ENCODE assay signal across 24 mouse cellular contexts in genomic region chr9:37563805-37564204, GRCm38 (mm10). TPM values are rescaled to one million over a fixed set of nuclear protein-coding genes. Genes with fewer than 3 reads are reported as not detected.
A peak's percentile ranks its signal among the peaks of the same experiment; 100 is the strongest.
DNase-seq lines count a peak whose midpoint lies in the region; ATAC-seq and TF ChIP-seq lines count a peak whose summit lies in the region.
"Had no signal": no experiment of that assay in that cellular context is flagged by ENCODE, and none has a peak within 500 bp of the region (broad histone marks: within the 10 kb centered on the region; RNA-seq: fewer than 3 reads in every experiment).

No protein-coding gene starts in this region.

- no peak overlapping the region for H3K4me3 ChIP-seq in liver, embryonic 11.5 days (ENCODE audit: low read depth, low read length)
- H3K4me3 ChIP-seq in liver, embryonic 12.5 days = no peak overlapping the region
- no peak overlapping the region for H3K4me3 ChIP-seq in G1E (ENCODE audit: low read depth, low read length)
- H3K4me3 ChIP-seq in liver, embryonic 14.5 days (ENCODE audit: insufficient read depth in 1 of 2, low read depth in 2 of 2, low read length in 2 of 2) = no peak overlapping the region
- no peak overlapping the region for H3K4me3 ChIP-seq in liver, postnatal 0 days (ENCODE audit: low read depth, low read length)
- H3K4me3 ChIP-seq: embryonic facial prominence, embryonic 10.5 days; embryonic facial prominence, embryonic 12.5 days; forebrain, embryonic 13.5 days; forebrain, embryonic 15.5 days had no signal

- no peak for ATAC-seq in liver, embryonic 11.5 days (replicated peaks; ENCODE audit: low FRiP score)
- no peak; the same call in 1 of the 2 replicates for ATAC-seq in liver, embryonic 12.5 days
- peak; percentile 55 for ATAC-seq in G1E (ENCODE audit: extremely low read depth, insufficient number of reproducible peaks, low FRiP score, poor library complexity, severe bottlenecking)
- peak; percentile 36; the same call in 1 of the 2 replicates for ATAC-seq in liver, embryonic 14.5 days (ENCODE audit: insufficient read depth)
- ATAC-seq in liver, postnatal 0 days = no peak
- ATAC-seq: CD4-positive, CD25-positive, alpha-beta regulatory T cell, adult 4 months; forebrain, embryonic 13.5 days; forebrain, embryonic 15.5 days; forebrain, postnatal 0 days; Patski had no signal

- 0 out of 2 replicates have a peak overlapping the region, but pooled peaks have one; percentile 19 for H3K27ac ChIP-seq in liver, embryonic 11.5 days (ENCODE audit: low read depth, low read length)
- H3K27ac ChIP-seq in liver, embryonic 12.5 days = no peak overlapping the region
- no peak overlapping the region for H3K27ac ChIP-seq in liver, embryonic 14.5 days
- no peak overlapping the region for H3K27ac ChIP-seq in liver, postnatal 0 days (ENCODE audit: low read depth)
- H3K27ac ChIP-seq: embryonic facial prominence, embryonic 10.5 days; embryonic facial prominence, embryonic 12.5 days; forebrain, embryonic 13.5 days; forebrain, embryonic 15.5 days had no signal

- 8% methylated on average over 1 of the region's 1 CpGs for WGBS in liver, embryonic 11.5 days
- 0% methylated on average over 1 of the region's 1 CpGs for WGBS in liver, embryonic 12.5 days (ENCODE audit: insufficient replicate concordance)
- 9% methylated on average over 1 of the region's 1 CpGs for WGBS in liver, embryonic 14.5 days (ENCODE audit: insufficient replicate concordance)
- WGBS in liver, postnatal 0 days (ENCODE audit: insufficient replicate concordance) = 41% methylated on average over 1 of the region's 1 CpGs

- no peak for DNase-seq in liver, embryonic 11.5 days (ENCODE audit: low spot score)
- DNase-seq in G1E (ENCODE audit: low spot score) = no peak
- no peak for DNase-seq in liver, embryonic 14.5 days (ENCODE audit: low read depth in 3 of 3, low spot score in 3 of 3)
- DNase-seq in liver, postnatal 0 days = no peak
- DNase-seq in left cerebral cortex, adult 9 months (ENCODE audit: low spot score in 2 of 2) = no peak
- no peak for DNase-seq in T-cell, adult 2 months (ENCODE audit: low spot score)
- DNase-seq: adrenal gland, adult 2 months; adrenal gland, postnatal 10 days; adrenal gland, postnatal 25 days; B cell, adult 2 months; cerebellum, adult 11-12 months; cerebellum, adult 2 months; cerebellum, adult 9-10 months; cerebellum, postnatal 10 days; cerebellum, postnatal 25 days; forebrain, postnatal 0 days had no signal

- H3K9me3 ChIP-seq in liver, embryonic 11.5 days (ENCODE audit: control insufficient read depth, low read length) = no peaks in the 10 kb centered on the region
- H3K9me3 ChIP-seq in liver, embryonic 12.5 days (replicated peaks) = no peaks in the 10 kb centered on the region
- no peaks in the 10 kb centered on the region for H3K9me3 ChIP-seq in G1E (replicated peaks)
- H3K9me3 ChIP-seq in liver, embryonic 14.5 days (ENCODE audit: control insufficient read depth, low read length) = no peaks in the 10 kb centered on the region
- H3K9me3 ChIP-seq in liver, postnatal 0 days (ENCODE audit: low read length) = no peaks in the 10 kb centered on the region
- H3K9me3 ChIP-seq: embryonic facial prominence, embryonic 10.5 days; embryonic facial prominence, embryonic 12.5 days; forebrain, embryonic 13.5 days; forebrain, embryonic 15.5 days had no signal

- H3K9ac ChIP-seq in liver, embryonic 11.5 days (ENCODE audit: low read depth, low read length) = no peak overlapping the region
- no peak overlapping the region for H3K9ac ChIP-seq in liver, embryonic 12.5 days
- H3K9ac ChIP-seq in liver, embryonic 14.5 days (replicated peaks) = no peak overlapping the region
- H3K9ac ChIP-seq in liver, postnatal 0 days (replicated peaks) = no peak overlapping the region
- H3K9ac ChIP-seq: embryonic facial prominence, embryonic 12.5 days; forebrain, embryonic 13.5 days; forebrain, embryonic 15.5 days; forebrain, postnatal 0 days had no signal

- H3K36me3 ChIP-seq in liver, embryonic 11.5 days (ENCODE audit: control insufficient read depth, insufficient read depth, low read length) = no peaks in the 10 kb centered on the region
- H3K36me3 ChIP-seq in liver, embryonic 12.5 days = no peaks in the 10 kb centered on the region
- H3K36me3 ChIP-seq in G1E (replicated peaks) = no peaks in the 10 kb centered on the region
- H3K36me3 ChIP-seq in liver, embryonic 14.5 days (replicated peaks; ENCODE audit: control insufficient read depth, insufficient read depth, low read depth) = no peaks in the 10 kb centered on the region
- H3K36me3 ChIP-seq in liver, postnatal 0 days (replicated peaks; ENCODE audit: insufficient read depth, low read length) = no peaks in the 10 kb centered on the region
- H3K36me3 ChIP-seq: embryonic facial prominence, embryonic 10.5 days; embryonic facial prominence, embryonic 12.5 days; forebrain, embryonic 15.5 days had no signal

- no peaks in the 10 kb centered on the region for H3K27me3 ChIP-seq in liver, embryonic 11.5 days (replicated peaks; ENCODE audit: control insufficient read depth, insufficient read depth, low read length)
- no peaks in the 10 kb centered on the region; the same call in 1 of the 2 replicates for H3K27me3 ChIP-seq in liver, embryonic 12.5 days (replicated peaks)
- no peaks in the 10 kb centered on the region for H3K27me3 ChIP-seq in G1E (ENCODE audit: insufficient read depth, low read length)
- H3K27me3 ChIP-seq in liver, embryonic 14.5 days (ENCODE audit: control insufficient read depth, insufficient read depth, low read length) = no peaks in the 10 kb centered on the region
- no peaks in the 10 kb centered on the region for H3K27me3 ChIP-seq in liver, postnatal 0 days (ENCODE audit: insufficient read depth, low read length)
- H3K27me3 ChIP-seq: CH12.LX; embryonic facial prominence, embryonic 12.5 days; forebrain, embryonic 13.5 days; forebrain, embryonic 15.5 days had no signal

- no peak for TF ChIP-seq CTCF in G1E (IDR thresholded peaks at IDR 0.05; ENCODE audit: low read depth, low read length)
- TF ChIP-seq CTCF in liver, embryonic 14.5 days (IDR thresholded peaks at IDR 0.05; ENCODE audit: low read depth) = no peak
- TF ChIP-seq CTCF in liver, postnatal 0 days (IDR thresholded peaks at IDR 0.05; ENCODE audit: low read depth) = no peak

- peaks cover 31% of the 10 kb centered on the region for H3K4me1 ChIP-seq in liver, embryonic 11.5 days (replicated peaks; ENCODE audit: control insufficient read depth, insufficient read depth, low read length)
- H3K4me1 ChIP-seq in liver, embryonic 12.5 days = peaks cover 58% of the 10 kb centered on the region
- peaks cover 78% of the 10 kb centered on the region for H3K4me1 ChIP-seq in G1E (ENCODE audit: insufficient read depth, low read depth, low read length)
- H3K4me1 ChIP-seq in liver, embryonic 14.5 days (replicated peaks; ENCODE audit: control insufficient read depth in 2 of 2, insufficient read depth in 2 of 2, low read length in 1 of 2) = peaks cover 27 to 42% of the 10 kb centered on the region in 2 experiments
- H3K4me1 ChIP-seq in liver, postnatal 0 days (ENCODE audit: insufficient read depth) = peaks cover 16% of the 10 kb centered on the region

- peak; percentile 69 for TF ChIP-seq EP300 in liver, embryonic 14.5 days (IDR thresholded peaks at IDR 0.05; ENCODE audit: low read depth)
- peak; percentile 77 for TF ChIP-seq EP300 in liver, postnatal 0 days (IDR thresholded peaks at IDR 0.05; ENCODE audit: low read depth)

- H3K4me2 ChIP-seq in liver, embryonic 11.5 days = peak overlapping the region; percentile 5; the same call in 1 of the 2 replicates
- no peak overlapping the region for H3K4me2 ChIP-seq in liver, embryonic 12.5 days
- H3K4me2 ChIP-seq in liver, embryonic 14.5 days (ENCODE audit: low read depth) = peak overlapping the region; percentile 20; the same call in 1 of the 2 replicates
- H3K4me2 ChIP-seq in liver, postnatal 0 days (ENCODE audit: low read depth, low read length) = no peak overlapping the region
- H3K4me2 ChIP-seq: embryonic facial prominence, embryonic 12.5 days; forebrain, embryonic 13.5 days; forebrain, embryonic 15.5 days had no signal

RNA-seq across cellular contexts. Expression of gene Siae, which starts 8.3 kb away (rescaled TPM):
- 8.0 and 8.6 TPM in 2 replicates for polyA plus RNA-seq in liver, embryonic 11.5 days (2014; fragmentation: Nextera tagmentation; extraction: Ambion mirVana)
- polyA plus RNA-seq in liver, embryonic 12.5 days (2016; fragmentation: Nextera tagmentation; extraction: Ambion mirVana) = 5.6 and 5.7 TPM in 2 replicates
- total RNA-seq in G1E (2014; fragmentation: Nextera tagmentation) = 98.8 and 107 TPM in 2 replicates
- 41.7 and 44.5 TPM in 2 replicates for total RNA-seq in G1E (2017)
- 1.3 and 1.9 TPM in 2 replicates for polyA plus RNA-seq in G1E (2012)
- 2.2 TPM in 2 replicates for polyA plus RNA-seq in liver, embryonic 14.5 days (2012; rRNA removed)
- 5.7 and 6.0 TPM in 2 replicates for polyA plus RNA-seq in liver, embryonic 14.5 days (2014; fragmentation: Nextera tagmentation; extraction: Ambion mirVana)
- 5.1 and 5.2 TPM in 2 replicates for polyA plus RNA-seq in liver, postnatal 0 days (2015; fragmentation: Nextera tagmentation; extraction: Ambion mirVana)

RNA-seq across cellular contexts. Expression of gene Nrgn, which starts 11.1 kb away (rescaled TPM):
- 20.8 and 23.6 TPM in 2 replicates for polyA plus RNA-seq in liver, embryonic 11.5 days (2014; fragmentation: Nextera tagmentation; extraction: Ambion mirVana)
- 20.6 and 23.4 TPM in 2 replicates for polyA plus RNA-seq in liver, embryonic 12.5 days (2016; fragmentation: Nextera tagmentation; extraction: Ambion mirVana)
- total RNA-seq in G1E (2014; fragmentation: Nextera tagmentation) (444 and 474 TPM in 2 replicates), G1E (2017) (136 and 149 TPM in 2 replicates)
- polyA plus RNA-seq in G1E (2012) = 2,434 and 2,443 TPM in 2 replicates
- polyA plus RNA-seq in liver, embryonic 14.5 days (2012; rRNA removed) = 5.4 and 7.1 TPM in 2 replicates
- polyA plus RNA-seq in liver, embryonic 14.5 days (2014; fragmentation: Nextera tagmentation; extraction: Ambion mirVana) = 5.4 and 7.6 TPM in 2 replicates
- polyA plus RNA-seq in liver, postnatal 0 days (2015; fragmentation: Nextera tagmentation; extraction: Ambion mirVana) = 7.4 and 9.3 TPM in 2 replicates

RNA-seq across cellular contexts. Expression of gene Vsig2, which starts 24.8 kb away (rescaled TPM):
- polyA plus RNA-seq in liver, embryonic 11.5 days (2014; fragmentation: Nextera tagmentation; extraction: Ambion mirVana) = 0.66 and 1.5 TPM in 2 replicates
- 0.29 and 0.76 TPM in 2 replicates for polyA plus RNA-seq in liver, embryonic 12.5 days (2016; fragmentation: Nextera tagmentation; extraction: Ambion mirVana)
- total RNA-seq in G1E (2014; fragmentation: Nextera tagmentation) (not detected in 2 replicates), G1E (2017) (0.29 and 3.0 TPM in 2 replicates)
- not detected in 2 replicates for polyA plus RNA-seq in G1E (2012)
- 0.70 and 0.81 TPM in 2 replicates for polyA plus RNA-seq in liver, embryonic 14.5 days (2012; rRNA removed)
- polyA plus RNA-seq in liver, embryonic 14.5 days (2014; fragmentation: Nextera tagmentation; extraction: Ambion mirVana) = 0.36 TPM in 1 of 2 replicates, not detected in the other
- 0.88 and 1.3 TPM in 2 replicates for polyA plus RNA-seq in liver, postnatal 0 days (2015; fragmentation: Nextera tagmentation; extraction: Ambion mirVana)
- total RNA-seq: CH12.LX had no signal
- polyA plus RNA-seq: CD4-positive, CD25-positive, alpha-beta regulatory T cell, adult 4 months had no signal

RNA-seq across cellular contexts. Expression of gene Esam, which starts 35.9 kb away (rescaled TPM):
- 34.9 and 36.6 TPM in 2 replicates for polyA plus RNA-seq in liver, embryonic 11.5 days (2014; fragmentation: Nextera tagmentation; extraction: Ambion mirVana)
- polyA plus RNA-seq in liver, embryonic 12.5 days (2016; fragmentation: Nextera tagmentation; extraction: Ambion mirVana) = 22.0 and 22.8 TPM in 2 replicates
- total RNA-seq in G1E (2014; fragmentation: Nextera tagmentation) (not detected in 2 replicates), G1E (2017) (0.23 TPM in 1 of 2 replicates, not detected in the other)
- 0.09 TPM in 1 of 2 replicates, not detected in the other for polyA plus RNA-seq in G1E (2012)
- 6.5 and 7.3 TPM in 2 replicates for polyA plus RNA-seq in liver, embryonic 14.5 days (2012; rRNA removed)
- 9.9 and 10.7 TPM in 2 replicates for polyA plus RNA-seq in liver, embryonic 14.5 days (2014; fragmentation: Nextera tagmentation; extraction: Ambion mirVana)
- polyA plus RNA-seq in liver, postnatal 0 days (2015; fragmentation: Nextera tagmentation; extraction: Ambion mirVana) = 16.2 and 18.2 TPM in 2 replicates
- polyA plus RNA-seq: CD4-positive, CD25-positive, alpha-beta regulatory T cell, adult 4 months had no signal

RNA-seq across cellular contexts. Expression of gene Spa17, which starts 49.7 kb away (rescaled TPM):
- 3.9 and 4.9 TPM in 2 replicates for polyA plus RNA-seq in liver, embryonic 11.5 days (2014; fragmentation: Nextera tagmentation; extraction: Ambion mirVana)
- 2.8 and 4.0 TPM in 2 replicates for polyA plus RNA-seq in liver, embryonic 12.5 days (2016; fragmentation: Nextera tagmentation; extraction: Ambion mirVana)
- 12.4 and 21.1 TPM in 2 replicates for total RNA-seq in G1E (2014; fragmentation: Nextera tagmentation)
- 12.1 and 13.0 TPM in 2 replicates for total RNA-seq in G1E (2017)
- 1.7 and 1.8 TPM in 2 replicates for polyA plus RNA-seq in G1E (2012)
- polyA plus RNA-seq in liver, embryonic 14.5 days (2012; rRNA removed) = 0.56 and 1.3 TPM in 2 replicates
- 2.6 and 2.7 TPM in 2 replicates for polyA plus RNA-seq in liver, embryonic 14.5 days (2014; fragmentation: Nextera tagmentation; extraction: Ambion mirVana)
- 2.2 and 2.5 TPM in 2 replicates for polyA plus RNA-seq in liver, postnatal 0 days (2015; fragmentation: Nextera tagmentation; extraction: Ambion mirVana)

Comparison
In these comparisons a context has a peak if more than half of its experiments do, and no peak if none do; other contexts are left out.
1. ATAC-seq: peak in G1E (single experiment) and liver, embryonic 14.5 days (single experiment); none in liver, embryonic 11.5 days (single experiment), liver, embryonic 12.5 days (single experiment) and liver, postnatal 0 days (single experiment).
2. H3K4me2 ChIP-seq: peak in liver, embryonic 11.5 days (single experiment) and liver, embryonic 14.5 days (single experiment); none in liver, embryonic 12.5 days (single experiment) and liver, postnatal 0 days (single experiment).
3. RNA of gene Nrgn, which starts 11.1 kb away (polyA plus RNA-seq): 2,434 to 2,443 TPM in G1E; 20.8 to 23.6 TPM in liver, embryonic 11.5 days, 20.6 to 23.4 TPM in liver, embryonic 12.5 days, 7.4 to 9.3 TPM in liver, postnatal 0 days and 5.4 to 7.6 TPM in liver, embryonic 14.5 days; every median in the first group is over 10 times any median in the second.